Mouse (Mus musculus) testis, adult 2 months (tissue): Measurements from ENCODE around the gene Zpr1.

Source experiments
- CTCF ChIP-seq: fragments of 200-500 bp; IDR thresholded peaks from 2 replicates; pipeline ENCODE4 v1.5.1; 2012; ENCODE audit warnings: low read depth, mild to moderate bottlenecking, inconsistent platforms, low read length, moderate library complexity; ENCODE audit not compliant: control insufficient read depth, insufficient read depth, insufficient replicate concordance
- POLR2A ChIP-seq: fragments of 200-500 bp; IDR thresholded peaks from 2 replicates; pipeline ENCODE4 v1.6.1; 2012; ENCODE audit warnings: low read depth, mild to moderate bottlenecking, inconsistent platforms, low read length, moderate library complexity; ENCODE audit not compliant: control insufficient read depth

DNA sequence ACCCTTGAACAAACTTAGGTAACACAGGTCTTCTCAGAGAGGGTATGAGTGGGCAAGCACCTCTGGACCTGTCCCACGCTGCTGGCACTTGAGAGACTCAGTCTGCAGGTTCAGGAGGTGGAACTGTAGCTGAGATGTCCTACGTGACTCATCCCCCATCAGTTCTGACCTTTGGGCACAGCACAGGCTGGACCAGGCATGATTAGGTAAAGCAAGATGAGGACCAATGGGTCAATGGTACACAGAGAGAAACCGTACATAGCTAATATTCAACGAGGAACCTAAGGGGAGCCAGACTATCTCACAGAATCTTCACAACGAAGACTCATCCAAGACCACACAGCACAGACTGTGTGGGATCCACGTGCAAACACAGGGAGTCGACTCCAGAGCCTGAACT, 34.0 kb upstream of the Zpr1 start:
- no peak for TF ChIP-seq CTCF
- no peak for TF ChIP-seq POLR2A
